Mouse (Mus musculus): ENCODE data around the gene Cep164. TPM values are rescaled to one million over a fixed set of nuclear protein-coding genes. Genes with fewer than 3 reads are reported as not detected.
"Not testable (repeated sequence)": the region's sequence is repeated elsewhere in the genome, so short reads cannot be mapped to it uniquely, and the experiment has no call there.

Gene Cep164
- total RNA-seq, 4 experiments from 2014 or later: 14.9 to 16.3 (median 15.3) TPM

- no peak for DNase-seq (ENCODE audit: low spot score in 2 of 2)
Measured at GRCm38 (mm10) chr9:45788405-45788804, 40.1 kb downstream of the Cep164 start.

- DNase-seq (ENCODE audit: low spot score in 2 of 2): no peak
Measured at GRCm38 (mm10) chr9:45787547-45787946, 40.9 kb downstream of the Cep164 start.

GRCm38 (mm10) chr9:45787071-45787470, 41.4 kb downstream of the Cep164 start:
- DNase-seq (ENCODE audit: low spot score in 2 of 2): no peak

GRCm38 (mm10) chr9:45783249-45784069, 45.0 kb downstream of the Cep164 start:
- DNase-seq (ENCODE audit: low spot score in 2 of 2): no peak

GRCm38 (mm10) chr9:45779201-45779600, 49.3 kb downstream of the Cep164 start:
- no peak for DNase-seq (ENCODE audit: low spot score in 2 of 2)

- DNase-seq (ENCODE audit: low spot score in 2 of 2): not testable (repeated sequence)
Measured at GRCm38 (mm10) chr9:45776176-45776575, 52.3 kb downstream of the Cep164 start.

GRCm38 (mm10) chr9:45774088-45774487, 54.4 kb downstream of the Cep164 start:
- no peak for DNase-seq (ENCODE audit: low spot score in 2 of 2)

- DNase-seq (ENCODE audit: low spot score in 2 of 2): no peak
Measured at GRCm38 (mm10) chr9:45769596-45769995, 58.9 kb downstream of the Cep164 start.

GRCm38 (mm10) chr9:45768421-45768820, 60.1 kb downstream of the Cep164 start:
- no peak for DNase-seq (ENCODE audit: low spot score in 2 of 2)

- DNase-seq (ENCODE audit: low spot score in 2 of 2): no peak
Measured at GRCm38 (mm10) chr9:45767155-45767554, 61.3 kb downstream of the Cep164 start.

- DNase-seq (ENCODE audit: low spot score in 2 of 2): no peak
Measured at GRCm38 (mm10) chr9:45766195-45766594, 62.3 kb downstream of the Cep164 start.

- DNase-seq (ENCODE audit: low spot score in 2 of 2): peak; percentile 62 to 84
Measured at GRCm38 (mm10) chr9:45754452-45755091, 73.9 kb downstream of the Cep164 start.

GRCm38 (mm10) chr9:45749917-45750316, 78.6 kb downstream of the Cep164 start:
- DNase-seq (ENCODE audit: low spot score in 2 of 2): no peak

- DNase-seq (ENCODE audit: low spot score in 2 of 2): no peak
Measured at GRCm38 (mm10) chr9:45745451-45745850, 83.0 kb downstream of the Cep164 start.

GRCm38 (mm10) chr9:45740584-45740980, 87.9 kb downstream of the Cep164 start:
- DNase-seq (ENCODE audit: low spot score in 2 of 2): no peak

GRCm38 (mm10) chr9:45739702-45740583, 88.5 kb downstream of the Cep164 start:
- DNase-seq (ENCODE audit: low spot score in 2 of 2): no peak

GRCm38 (mm10) chr9:45739001-45739701, 89.3 kb downstream of the Cep164 start:
- no peak for DNase-seq (ENCODE audit: low spot score in 2 of 2)

- DNase-seq (ENCODE audit: low spot score in 2 of 2): no peak
Measured at GRCm38 (mm10) chr9:45733246-45733645, 95.2 kb downstream of the Cep164 start.

- DNase-seq (ENCODE audit: low spot score in 2 of 2): no peak
Measured at GRCm38 (mm10) chr9:45731851-45732250, 96.6 kb downstream of the Cep164 start.

- DNase-seq (ENCODE audit: low spot score in 2 of 2): no peak
Measured at GRCm38 (mm10) chr9:45719997-45720396, 108.5 kb downstream of the Cep164 start.
